Mouse (Mus musculus) cerebellum, adult 2 months (tissue): ENCODE results near the gene Nid2.

Experiments used
- CTCF ChIP-seq: fragments of 200-500 bp; IDR thresholded peaks from 2 replicates; pipeline ENCODE4 v1.5.1; 2011; ENCODE audit warnings: low read depth, mild to moderate bottlenecking, control low read depth, low read length, moderate library complexity, borderline replicate concordance; ENCODE audit not compliant: insufficient read depth
- POLR2A ChIP-seq: fragments of 200-500 bp; IDR thresholded peaks from 2 replicates; pipeline ENCODE4 v1.6.1; 2011; ENCODE audit warnings: low read length, control low read depth, borderline replicate concordance; ENCODE audit not compliant: insufficient read depth

DNA sequence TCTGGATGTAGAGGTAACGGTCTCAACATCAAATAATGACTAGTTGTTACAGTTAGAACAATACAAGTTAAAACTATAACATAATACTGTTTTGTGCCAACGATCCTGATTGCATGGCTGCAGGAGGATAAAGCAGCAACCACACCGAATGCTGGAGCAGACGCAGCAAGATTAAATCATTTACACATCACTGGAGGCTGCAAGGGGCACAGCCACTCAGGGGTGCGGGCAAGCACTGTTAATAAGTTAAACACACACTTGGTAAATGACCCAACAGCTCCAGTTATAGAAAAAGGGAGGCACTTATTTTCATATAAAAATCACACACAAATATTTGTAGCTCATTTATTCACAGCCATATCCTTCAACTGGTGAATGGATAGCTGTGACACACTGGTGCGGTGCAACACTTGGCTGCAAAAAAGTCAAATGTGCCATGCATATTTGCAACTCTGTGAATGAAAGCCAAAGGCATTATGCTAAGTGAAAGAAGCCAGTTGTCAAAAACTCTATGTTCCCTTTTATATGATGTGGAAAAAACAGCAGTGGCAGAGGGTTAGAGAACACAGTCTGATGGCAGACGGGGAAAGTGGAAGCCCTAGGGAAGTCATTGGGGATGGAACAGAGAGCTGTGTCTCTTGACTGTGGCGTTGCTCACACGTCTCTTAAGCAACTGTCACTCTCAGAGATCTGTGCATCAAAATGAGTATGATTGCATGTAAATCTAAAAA, 11.5 kb upstream of the Nid2 start:
- no peak for TF ChIP-seq CTCF
- no peak for TF ChIP-seq POLR2A
